Mouse (Mus musculus): ENCODE results near the gene Pax6.

The Pax6 gene

GRCm38 (mm10) chr2:105736166-105736565 is 67.5 kb downstream of the Pax6 start:
- DNase-seq (ENCODE audit: low spot score in 2 of 2): no peak

- DNase-seq (ENCODE audit: low spot score in 2 of 2): no peak
Measured at GRCm38 (mm10) chr2:105746896-105747295, 78.2 kb downstream of the Pax6 start.
